Mouse (Mus musculus): ENCODE measurements around the gene Emc7.
"Not testable (repeated sequence)": the region's sequence is repeated elsewhere in the genome, so short reads cannot be mapped to it uniquely, and the experiment has no call there.

Gene Emc7

DNA sequence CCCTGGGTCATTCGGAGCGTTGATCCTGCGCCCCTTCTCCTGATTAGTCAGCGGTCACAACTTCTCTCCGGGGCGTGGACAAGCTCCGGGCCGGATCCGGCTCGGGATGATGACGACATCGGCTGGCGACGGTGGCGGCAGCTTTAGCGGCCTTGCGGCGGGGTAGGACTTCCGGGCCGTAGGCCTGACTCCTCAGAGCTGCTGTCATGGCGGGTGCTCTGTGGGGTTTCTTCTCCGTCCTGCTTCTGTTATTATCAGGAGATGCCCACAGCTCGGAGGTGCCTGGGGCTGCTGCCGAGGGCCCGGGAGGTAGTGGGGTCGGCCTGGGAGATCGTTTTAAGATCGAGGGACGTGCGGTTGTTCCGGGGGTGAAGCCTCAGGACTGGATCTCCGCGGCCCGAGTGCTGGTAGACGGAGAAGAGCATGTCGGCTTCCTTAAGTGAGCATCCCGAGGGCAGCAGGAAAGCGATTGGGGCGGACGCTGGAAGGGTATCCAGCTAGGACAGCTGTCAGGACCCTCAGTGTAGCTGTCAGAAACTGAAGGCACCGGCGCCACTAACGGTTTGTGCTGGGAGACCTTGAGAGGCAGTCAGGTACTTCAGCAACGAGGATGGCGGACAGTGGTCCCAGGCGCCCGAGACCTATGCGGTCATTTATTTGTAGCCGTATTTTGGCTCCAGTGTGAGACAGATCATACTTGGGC lies at the start of gene Emc7:
Emc7 (plus strand) TSS at position 136 of the 703 bp plus-strand sequence.
- DNase-seq (ENCODE audit: low spot score) = peak; percentile 97

DNA sequence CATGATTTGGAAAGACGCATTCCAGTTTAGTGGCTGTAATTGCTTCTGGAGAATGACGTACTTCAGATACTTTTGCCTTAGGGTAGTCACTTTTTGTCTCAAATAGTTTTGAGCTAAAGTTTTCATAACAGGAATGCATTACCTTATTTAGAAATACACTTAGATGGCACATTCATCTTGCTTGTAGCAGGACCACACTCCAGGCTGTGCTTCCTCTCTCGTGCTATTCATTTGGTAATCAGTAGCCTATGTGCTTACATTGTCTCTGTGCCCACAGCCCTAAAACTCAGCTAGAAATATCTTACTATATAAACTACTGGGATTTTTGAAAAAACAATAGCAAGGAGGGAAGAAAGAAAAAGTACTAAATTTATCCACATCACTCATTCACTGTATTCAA lies 47.8 kb upstream of the Emc7 start:
- DNase-seq (ENCODE audit: low spot score) = no peak

DNA sequence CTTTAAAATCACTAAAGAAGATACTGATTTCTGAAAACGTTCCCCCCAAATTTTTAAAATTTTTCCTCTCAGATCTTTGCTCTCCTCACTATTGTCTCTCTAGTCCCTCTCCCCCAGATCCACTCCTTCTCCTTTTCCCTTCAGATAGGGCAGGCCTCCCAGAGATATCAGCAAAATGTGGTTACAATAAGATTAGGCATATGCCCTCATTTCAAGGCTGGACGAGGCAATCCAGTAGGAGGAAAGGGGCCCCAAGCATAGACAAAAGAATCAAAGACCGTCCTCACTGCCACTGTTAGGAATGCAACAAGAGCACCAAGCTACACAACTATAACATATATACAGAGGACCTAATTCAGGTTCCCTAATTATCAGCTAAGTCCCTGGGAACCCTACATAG lies 29.5 kb upstream of the Emc7 start:
- no peak for DNase-seq (ENCODE audit: low spot score)

DNA sequence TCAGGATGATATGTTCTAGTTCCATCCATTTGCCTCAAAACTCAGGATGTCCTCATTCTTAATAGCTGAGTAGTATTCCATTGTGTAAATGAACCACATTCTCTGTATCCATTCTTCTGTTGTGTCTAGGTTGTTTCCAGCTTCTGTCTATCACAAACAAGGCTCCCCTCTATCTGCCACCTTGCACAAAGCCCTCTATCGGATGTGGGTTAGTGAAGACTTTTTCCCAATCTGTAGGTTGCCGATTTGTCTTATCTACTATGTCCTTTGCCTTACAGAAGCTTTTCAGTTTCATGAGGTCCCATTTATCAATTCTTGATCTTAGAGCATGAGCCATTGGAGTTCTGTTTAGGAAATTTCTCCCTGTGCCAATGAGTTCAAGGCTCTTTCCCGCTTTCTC lies 26.3 kb upstream of the Emc7 start:
- not testable (repeated sequence) for DNase-seq (ENCODE audit: low spot score)

DNA sequence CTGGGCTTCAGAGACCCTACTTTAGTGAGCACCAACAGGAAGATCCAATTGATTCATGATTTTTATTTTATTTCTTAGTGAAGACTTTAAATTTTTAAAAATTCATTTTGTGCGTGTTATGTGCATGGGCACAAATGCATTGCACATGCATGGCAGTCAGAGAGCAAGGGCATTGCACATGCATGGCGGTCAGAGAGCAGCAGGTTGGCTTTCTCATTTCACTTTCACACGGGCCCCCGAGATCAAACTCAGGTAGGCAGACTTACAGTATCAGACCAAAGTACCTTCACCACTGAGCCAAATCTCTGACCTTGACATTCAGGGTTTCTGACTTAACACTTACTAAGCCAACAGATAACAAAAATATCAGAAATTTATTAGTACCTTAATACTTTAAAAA lies 25.1 kb upstream of the Emc7 start:
- DNase-seq (ENCODE audit: low spot score) = no peak

DNA sequence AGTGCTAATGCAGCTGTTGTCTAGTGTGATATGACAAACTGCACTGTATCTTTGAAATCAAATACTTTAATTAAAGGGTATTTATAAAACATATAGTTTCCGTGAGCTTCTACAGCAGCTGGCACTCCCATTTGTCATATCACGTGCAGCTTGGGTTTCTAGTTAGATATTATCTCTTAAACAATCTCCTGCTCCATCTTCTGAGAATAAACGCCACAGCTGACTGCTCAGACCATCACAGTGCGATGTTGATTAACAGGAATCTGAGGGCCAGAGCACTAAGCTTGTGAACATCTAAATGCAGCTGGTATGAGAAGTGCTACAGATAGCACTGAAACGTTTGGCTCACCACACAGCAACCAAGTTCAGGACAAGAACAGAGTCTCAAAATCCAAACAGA lies 24.4 kb upstream of the Emc7 start:
- no peak for DNase-seq (ENCODE audit: low spot score)

DNA sequence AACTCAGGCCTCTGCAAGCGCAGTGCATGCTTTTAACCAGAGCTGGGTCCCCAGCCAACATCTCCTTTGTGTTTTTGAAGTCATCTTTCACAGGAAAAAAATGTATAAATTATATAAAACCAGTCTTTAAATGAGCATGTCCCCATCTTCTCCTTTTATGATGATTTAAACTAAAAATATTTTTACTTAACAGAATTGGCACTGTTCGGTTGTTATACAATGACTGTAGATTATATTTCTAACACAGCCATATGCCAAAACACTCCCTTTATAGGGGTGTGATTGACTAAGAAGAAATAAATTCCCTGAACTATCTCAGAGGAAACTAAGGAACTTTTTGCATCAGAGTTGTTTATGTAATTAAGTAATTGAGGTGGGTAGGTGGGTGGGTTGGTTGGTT lies 22.3 kb upstream of the Emc7 start:
- DNase-seq (ENCODE audit: low spot score) = no peak

DNA sequence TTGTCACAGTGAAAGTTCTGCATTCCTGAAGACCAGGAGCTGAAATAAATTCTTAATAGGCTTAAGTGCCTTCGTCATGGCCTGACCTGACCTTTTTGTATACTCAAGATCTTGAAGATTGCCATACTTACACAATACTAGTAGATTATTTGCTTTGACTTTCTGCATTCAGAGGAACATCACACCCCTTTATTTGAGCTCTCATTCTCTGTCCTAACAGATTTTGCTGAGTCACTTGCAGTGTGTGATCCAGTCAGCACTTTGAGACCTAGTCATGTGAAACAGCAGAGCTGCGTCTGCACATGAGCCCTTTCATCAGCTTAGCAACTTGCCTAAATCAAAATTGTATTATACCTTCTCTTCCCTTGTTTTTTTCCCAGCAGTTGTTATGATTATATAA lies 21.4 kb upstream of the Emc7 start:
- DNase-seq (ENCODE audit: low spot score) = no peak

DNA sequence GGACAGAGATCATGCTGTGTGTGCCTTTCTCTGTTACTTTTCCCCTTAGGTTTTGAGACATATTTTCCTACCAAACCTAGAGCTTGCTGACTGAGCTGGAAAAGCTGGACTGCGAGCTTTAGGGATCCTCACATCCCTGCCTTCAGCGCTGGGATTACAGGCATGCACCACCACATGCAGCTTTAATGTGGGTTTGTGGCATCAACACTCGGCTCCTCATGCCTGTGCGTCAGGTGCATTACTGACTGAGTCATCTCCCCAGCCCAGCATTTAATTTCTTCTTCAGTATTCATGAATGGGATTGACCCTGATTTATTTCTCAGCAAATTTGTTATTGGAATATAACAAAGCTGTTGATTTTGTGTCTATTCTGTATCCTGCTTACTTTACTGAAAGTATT lies 18.5 kb upstream of the Emc7 start:
- no peak for DNase-seq (ENCODE audit: low spot score)

DNA sequence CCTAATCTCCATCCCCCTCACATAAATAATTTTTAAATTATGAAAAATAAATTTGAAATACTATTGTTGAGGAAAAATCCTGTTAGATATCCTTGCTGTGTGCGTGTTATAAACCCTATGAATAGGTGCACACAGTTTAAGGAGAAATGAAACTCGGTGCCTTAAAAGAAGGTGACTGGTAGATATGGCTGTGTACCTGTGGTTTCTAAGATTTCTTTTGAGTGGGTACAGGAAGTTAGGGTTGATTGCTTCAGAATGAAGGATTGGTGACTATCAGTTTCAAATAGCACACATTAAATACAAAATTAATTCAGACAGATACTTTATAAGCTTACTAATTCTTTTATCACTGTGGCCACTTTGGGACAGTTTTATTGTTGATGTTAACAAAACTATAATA lies 17.2 kb upstream of the Emc7 start:
- no peak for DNase-seq (ENCODE audit: low spot score)

DNA sequence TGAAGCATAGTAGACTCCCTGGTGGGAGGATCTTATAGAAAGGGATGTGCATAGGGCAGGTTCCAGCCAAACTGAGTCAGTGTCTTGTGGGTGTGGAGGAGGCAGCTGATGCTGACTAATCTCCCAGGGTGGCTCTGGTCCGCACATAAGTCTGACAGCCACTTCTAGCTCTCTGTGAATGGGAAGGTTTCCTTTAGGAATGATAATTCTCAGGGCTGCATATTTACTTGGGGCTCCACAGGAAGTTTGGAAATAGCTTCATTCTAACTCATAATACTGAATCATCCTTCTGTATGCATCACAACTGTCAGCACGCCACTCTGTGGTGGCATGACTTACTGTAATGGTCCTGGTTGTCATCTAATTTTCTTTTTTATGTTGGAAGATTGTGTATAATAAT lies 11.3 kb upstream of the Emc7 start:
- no peak for DNase-seq (ENCODE audit: low spot score)

DNA sequence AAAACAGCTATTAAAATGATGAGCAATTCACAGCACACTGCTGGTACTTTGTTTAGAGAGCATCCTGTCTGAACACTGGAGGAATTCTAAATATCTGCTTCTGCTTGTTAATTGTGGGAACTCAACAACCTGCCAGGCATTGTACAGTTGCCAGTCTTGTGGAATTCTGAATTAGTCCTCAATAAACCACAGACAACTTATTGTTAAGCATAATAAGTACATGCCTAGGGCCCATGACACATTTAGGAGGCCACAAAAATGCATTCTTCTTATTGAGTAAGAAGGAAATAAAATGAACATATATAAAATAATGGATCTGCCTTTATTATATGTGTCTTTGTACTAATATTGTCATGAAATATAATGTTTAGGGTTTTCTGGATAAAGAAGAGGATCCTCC lies 9.3 kb upstream of the Emc7 start:
- DNase-seq (ENCODE audit: low spot score) = no peak

DNA sequence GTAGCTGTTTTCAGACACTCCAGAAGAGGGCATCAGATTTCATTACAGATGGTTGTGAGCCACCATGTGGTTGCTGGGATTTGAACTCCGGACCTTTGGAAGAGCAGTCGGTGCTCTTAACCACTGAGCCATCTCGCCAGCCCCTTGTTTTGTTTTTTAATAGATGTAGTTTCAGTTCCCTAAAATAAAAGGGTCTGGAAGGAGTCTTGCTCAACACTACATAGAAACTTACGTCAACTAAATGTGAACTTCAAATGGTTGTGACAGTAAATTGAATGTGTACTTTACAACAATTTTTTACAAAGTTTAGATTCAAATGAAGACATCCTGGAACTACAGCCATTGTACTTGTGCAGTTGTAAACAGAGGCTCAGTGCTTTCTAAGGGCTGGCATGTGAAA lies 6.8 kb upstream of the Emc7 start:
- DNase-seq (ENCODE audit: low spot score) = not testable (repeated sequence)

DNA sequence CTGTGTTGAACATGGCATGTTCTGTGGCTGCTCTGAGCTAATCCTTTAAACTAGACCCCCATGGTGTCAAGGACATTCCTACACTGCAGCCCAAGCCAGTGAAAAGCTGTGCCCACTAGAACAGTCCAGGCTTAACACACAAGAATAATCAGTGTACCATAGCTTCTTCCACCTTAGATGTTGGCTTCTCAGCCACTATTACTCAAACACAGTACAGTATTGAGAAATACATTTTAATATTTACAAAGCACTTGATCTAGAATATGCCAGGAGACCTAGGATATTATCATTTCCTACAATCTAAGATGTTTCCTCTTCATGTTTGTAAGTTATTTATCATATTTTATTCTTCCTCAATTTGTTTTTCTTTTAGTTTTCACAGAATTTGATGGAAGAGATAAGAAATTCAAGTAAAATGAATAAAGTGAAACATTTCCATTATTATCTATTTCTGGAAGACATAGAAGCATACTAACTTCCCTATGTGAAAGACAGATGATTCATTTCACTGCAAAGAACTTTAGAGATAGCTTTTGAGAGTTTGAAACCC lies 6.2 kb upstream of the Emc7 start:
- no peak for DNase-seq (ENCODE audit: low spot score)

DNA sequence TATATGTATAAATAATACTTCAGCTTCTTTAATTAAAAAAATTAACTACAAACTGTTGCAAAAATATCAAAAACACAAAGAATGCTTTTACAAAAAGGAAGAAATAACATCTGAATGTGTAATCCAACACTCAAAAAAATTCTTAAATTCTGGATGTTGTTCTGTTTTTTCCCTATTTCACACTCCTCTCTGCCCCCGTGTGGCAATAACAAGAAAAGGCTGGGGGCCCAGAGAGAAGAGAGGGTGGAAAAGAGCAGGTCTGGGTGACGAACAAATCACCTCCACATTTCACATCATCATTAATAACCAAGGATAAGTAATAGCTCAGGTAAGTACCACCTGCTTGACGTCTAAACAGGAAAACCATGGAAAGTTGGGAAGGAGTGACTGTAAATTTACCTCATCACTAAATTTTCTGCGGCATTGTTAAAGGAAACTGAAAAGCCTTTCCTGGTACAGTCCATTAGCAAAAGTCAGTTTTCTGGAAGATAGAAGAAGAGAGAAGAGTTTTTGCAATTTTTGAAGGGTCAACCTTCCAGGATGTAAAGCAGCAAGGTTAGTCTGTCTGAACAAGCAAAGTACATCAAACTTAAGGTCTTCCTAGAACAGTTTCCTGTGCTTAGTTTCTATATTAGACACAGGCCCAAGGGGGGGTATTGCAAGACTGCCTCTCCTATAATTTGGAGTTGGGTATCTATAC lies 5.0 kb upstream of the Emc7 start:
- no peak for DNase-seq (ENCODE audit: low spot score)

DNA sequence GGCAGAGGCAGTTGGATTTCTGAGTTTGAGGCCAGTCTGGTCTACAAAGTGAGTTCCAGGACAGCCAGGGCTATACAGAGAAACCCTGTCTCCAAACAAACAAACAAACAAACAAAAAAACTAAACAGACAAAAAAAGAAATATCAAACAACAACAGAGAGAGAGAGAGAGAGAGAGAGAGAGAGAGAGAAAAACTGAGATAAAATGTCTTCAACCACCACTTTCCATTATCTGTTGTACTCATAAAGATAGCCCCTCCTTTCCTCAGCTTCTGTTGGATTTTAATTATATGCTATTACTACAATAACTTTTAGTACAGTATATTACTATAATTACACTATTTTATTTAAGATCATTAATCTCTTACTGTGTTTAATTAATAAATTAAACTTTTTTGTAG lies 2.3 kb upstream of the Emc7 start:
- not testable (repeated sequence) for DNase-seq (ENCODE audit: low spot score)

DNA sequence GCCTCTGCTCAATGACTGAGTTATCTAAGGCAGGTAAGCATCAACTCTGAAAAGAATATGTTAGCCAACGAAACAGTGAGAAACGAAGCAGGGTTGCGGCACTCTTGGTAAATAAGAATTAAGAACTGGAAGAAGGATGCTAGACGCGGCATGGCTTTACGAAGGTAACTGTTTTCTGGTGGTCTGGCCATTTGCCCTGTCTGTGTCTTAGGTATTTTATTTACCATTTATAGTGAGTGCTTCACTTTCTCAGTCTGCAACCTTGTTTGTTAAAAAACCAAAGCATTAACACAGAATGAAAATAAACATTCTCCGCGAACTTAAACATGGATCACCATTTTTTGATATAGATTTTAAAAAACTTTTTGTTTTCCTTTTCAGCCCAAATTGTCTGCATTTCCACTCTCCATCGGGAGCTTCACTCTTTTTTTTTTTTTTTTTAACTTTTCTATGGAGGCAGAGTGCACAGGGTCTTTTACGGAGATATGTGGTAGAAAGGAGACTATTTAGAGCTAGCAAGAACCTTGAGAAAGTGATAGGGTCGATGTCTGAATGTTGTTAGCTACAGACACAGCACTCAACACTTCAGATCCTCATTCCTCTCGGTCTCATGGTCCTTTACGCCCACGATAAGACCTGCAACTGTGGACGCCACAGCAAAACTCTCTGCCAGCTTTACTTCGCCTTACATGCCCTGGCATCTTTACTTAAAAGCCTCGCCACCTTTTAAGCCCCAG lies 504 bp upstream of the Emc7 start:
- no peak for DNase-seq (ENCODE audit: low spot score)

DNA sequence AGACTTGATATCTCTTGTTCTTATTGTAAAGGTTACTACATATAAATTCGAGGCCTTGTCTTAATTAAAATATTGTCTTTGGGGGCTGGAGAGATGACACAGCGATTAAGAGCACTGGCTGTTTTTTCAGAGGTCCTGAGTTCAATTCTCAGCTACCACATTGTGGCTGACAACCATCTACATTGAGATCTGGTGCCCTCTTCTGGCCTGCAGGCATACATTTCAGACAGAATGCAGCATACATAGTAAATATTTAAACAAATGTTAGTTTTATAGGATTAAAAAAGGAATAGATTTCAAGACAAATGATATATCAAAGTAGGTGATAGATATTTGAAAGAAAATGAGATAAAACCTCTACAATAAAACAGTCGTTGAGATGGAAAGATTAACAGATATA lies 5.8 kb downstream of the Emc7 start:
- no peak for DNase-seq (ENCODE audit: low spot score)

DNA sequence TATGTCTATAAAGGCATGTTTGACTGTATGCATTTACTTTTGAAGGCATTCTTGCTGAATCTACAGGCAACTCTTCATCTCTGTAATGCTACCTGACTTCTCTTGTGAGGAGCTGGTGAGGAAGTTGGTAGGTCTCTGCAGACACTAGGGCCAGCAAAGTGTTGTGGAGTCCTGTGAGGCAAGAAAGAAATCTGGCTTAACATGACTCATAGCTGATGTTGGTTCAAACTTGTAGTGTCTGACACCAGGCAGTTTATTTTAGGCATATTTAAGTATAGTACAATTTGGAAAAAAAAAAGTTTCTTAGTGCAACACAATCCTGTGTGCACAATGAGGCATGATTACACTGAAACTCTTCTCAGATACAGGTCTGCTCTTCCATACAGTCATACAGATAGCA lies 14.7 kb downstream of the Emc7 start:
- DNase-seq (ENCODE audit: low spot score) = no peak

DNA sequence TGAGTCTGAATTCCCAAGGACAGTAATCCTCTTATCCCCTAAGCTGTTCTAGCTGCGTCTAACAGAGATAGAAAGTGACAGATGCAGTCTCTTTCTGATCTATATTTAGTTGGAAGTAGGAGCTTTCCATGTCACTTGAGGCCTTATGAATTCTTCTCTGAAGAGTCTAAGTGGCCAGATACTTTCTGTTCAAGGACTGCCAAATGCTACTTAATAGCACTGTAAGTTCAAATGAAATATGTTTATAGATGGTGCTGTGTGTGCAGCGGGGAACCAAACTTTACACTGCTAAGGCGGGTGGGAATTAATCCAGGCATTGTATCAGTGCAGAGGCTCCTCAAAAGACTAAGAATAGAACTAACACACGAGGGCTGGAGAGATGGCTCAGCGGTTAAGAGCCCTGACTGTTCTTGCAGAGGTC lies 16.2 kb downstream of the Emc7 start:
- no peak for DNase-seq (ENCODE audit: low spot score)

DNA sequence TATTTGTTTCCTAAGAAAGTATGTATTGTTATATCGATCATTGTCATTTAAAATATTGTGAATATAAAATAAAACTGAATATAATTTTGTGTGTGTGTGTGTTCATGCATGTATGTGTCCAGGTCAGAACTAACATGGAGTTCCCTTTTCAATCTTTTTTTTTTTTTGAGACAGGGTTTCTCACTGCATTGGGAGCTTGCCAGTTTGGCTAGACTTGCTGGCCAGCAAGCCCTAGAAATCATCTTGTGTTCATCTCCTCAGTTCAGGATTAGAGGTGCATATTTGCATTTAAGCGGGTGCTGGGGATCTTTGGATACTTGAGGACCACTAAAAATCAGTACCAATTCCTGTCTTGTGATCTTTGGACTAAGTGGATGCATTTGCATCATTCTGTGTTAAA lies 17.3 kb downstream of the Emc7 start:
- no peak for DNase-seq (ENCODE audit: low spot score)

DNA sequence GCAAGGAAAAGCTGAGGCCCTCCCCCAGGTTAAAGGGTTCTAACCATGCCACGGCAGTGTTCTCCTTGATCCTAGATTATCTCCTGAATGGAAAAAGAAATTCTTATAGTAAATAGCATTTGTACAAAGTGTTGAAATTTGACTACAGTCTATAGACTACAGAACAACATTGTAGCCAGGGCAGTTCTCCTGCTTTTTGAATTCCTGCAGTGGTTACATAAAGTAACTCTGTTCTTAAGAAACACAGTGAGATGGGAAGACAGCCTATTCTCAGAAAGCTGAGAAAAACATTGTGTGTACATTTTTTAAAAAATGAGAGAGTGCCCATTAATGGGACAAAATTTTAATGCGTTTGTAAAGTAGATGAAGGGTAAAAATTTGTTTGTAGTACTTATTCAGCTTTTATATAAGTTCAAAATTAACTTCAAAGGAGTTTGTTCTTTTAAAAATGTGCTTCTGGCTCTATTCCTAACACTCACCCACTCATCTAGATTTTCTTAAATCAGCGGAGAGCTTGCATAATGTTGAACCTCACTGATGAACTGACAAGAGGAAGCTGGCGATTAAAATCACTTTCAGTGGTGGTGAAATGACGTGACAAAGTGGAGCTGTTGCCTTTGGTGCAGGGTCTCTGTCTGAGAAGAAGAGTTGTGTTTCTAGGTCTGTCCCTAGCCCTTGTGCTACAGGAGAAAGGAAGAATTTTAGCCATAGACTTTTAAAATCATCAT lies 20.4 kb downstream of the Emc7 start:
- no peak for DNase-seq (ENCODE audit: low spot score)

Measured in testis, postnatal 14 days (tissue).